Mouse (Mus musculus) limb, embryonic 14.5 days (tissue): ENCODE results near the gene Snrpa1. TPM values are rescaled to one million over a fixed set of nuclear protein-coding genes. Genes with fewer than 3 reads are reported as not detected.

Source experiments
- ATAC-seq: fragments of 200-750 bp; cut with Nextera tagmentation; 2 replicates; pipeline ENCODE4 v1.8.0; 2017; ENCODE audit warnings: low read depth, moderate number of reproducible peaks, moderate TSS enrichment; ENCODE audit not compliant: low FRiP score
- DNase-seq: peaks from one replicate; pipeline ENCODE4 v3.0.0-alpha.2; 2015; ENCODE audit warnings: low spot score
- H3K27ac ChIP-seq: fragments of 300-500 bp; sonication (generic); replicated peaks from 2 replicates; pipeline ENCODE4 v1.5.1; 2014; ENCODE audit warnings: low read depth, mild to moderate bottlenecking, low read length, moderate library complexity, mixed read lengths
- H3K27me3 ChIP-seq: fragments of 300-500 bp; sonication (generic); 2 replicates; pipeline ENCODE4 v1.6.1; 2014; ENCODE audit warnings: low read length, mixed read lengths; ENCODE audit not compliant: control insufficient read depth, insufficient read depth
- H3K36me3 ChIP-seq: fragments of 300-500 bp; sonication (generic); 2 replicates; pipeline ENCODE4 v1.6.1; 2014; ENCODE audit warnings: mild to moderate bottlenecking, low read length, moderate library complexity, mixed read lengths; ENCODE audit not compliant: control insufficient read depth, insufficient read depth
- H3K4me1 ChIP-seq: fragments of 300-500 bp; sonication (generic); 2 replicates; pipeline ENCODE4 v1.6.1; 2014; ENCODE audit warnings: antibody characterized with exemption, low read length, mixed read lengths; ENCODE audit not compliant: control insufficient read depth, insufficient read depth
- H3K4me2 ChIP-seq: fragments of 300-500 bp; sonication (generic); replicated peaks from 2 replicates; pipeline ENCODE4 v1.6.1; 2014; ENCODE audit warnings: low read depth, mild to moderate bottlenecking, low read length, moderate library complexity; ENCODE audit not compliant: severe bottlenecking
- H3K4me3 ChIP-seq: fragments of 300-500 bp; sonication (generic); replicated peaks from 2 replicates; pipeline ENCODE4 v1.5.1; 2014; ENCODE audit warnings: low read length
- H3K9ac ChIP-seq: fragments of 300-500 bp; sonication (generic); 2 replicates; pipeline ENCODE4 v1.6.1; 2014; ENCODE audit warnings: mild to moderate bottlenecking, low read depth, low read length, moderate library complexity; ENCODE audit not compliant: severe bottlenecking
- H3K9me3 ChIP-seq: fragments of 300-500 bp; sonication (generic); 2 replicates; pipeline ENCODE4 v1.6.1; 2016; ENCODE audit warnings: low read length; ENCODE audit not compliant: control insufficient read depth
- POLR2A ChIP-seq: fragments of 200-500 bp; IDR thresholded peaks from 2 replicates; pipeline ENCODE4 v1.8.0; 2012; ENCODE audit warnings: inconsistent platforms, mild to moderate bottlenecking, moderate library complexity, borderline replicate concordance; ENCODE audit not compliant: insufficient read depth, insufficient read length; ENCODE audit errors: extremely low read depth
- WGBS: fragments of 180-500 bp; shearing (Covaris S2); extraction: QIAGEN DNeasy Blood & Tissue Kit; methylation state at CpG from one replicate; pipeline ENCODE4 v1.1.7; 2014; 5-methylcytosine and 5-hydroxymethylcytosine counted together
- polyA plus RNA-seq, 2 experiments: library from polyadenylated mRNA; depleted of rRNA in 1 of 2; stranded (reverse) in 1 of 2; unstranded in 1 of 2; fragments of >200 nt; fragmentation: Nextera tagmentation in 1 of 2; extraction: Ambion mirVana in 1 of 2; gene quantifications; 2 replicates each; pipeline versions ENCODE4 v1.2.1 to v1.2.3; 2012 to 2014

The Snrpa1 gene
- polyA plus RNA-seq (2012; rRNA removed) (62.3 and 78.2 TPM in 2 replicates), polyA plus RNA-seq (2014; fragmentation: Nextera tagmentation; extraction: Ambion mirVana) (151 and 161 TPM in 2 replicates)

GRCm38 (mm10) chr7:66058703-66059102 lies at the start of gene Snrpa1:
Snrpa1 (plus strand) TSS chr7:66059003.
- Histone ChIP-seq H3K4me3 (peak within 1 kb of the TSS; percentile 97), H3K9ac (peak within 1 kb of the TSS; percentile 88; the same call in 1 of the 2 replicates)

GRCm38 (mm10) chr7:66010518-66010917 lies 48.3 kb upstream of the Snrpa1 start:
- peaks cover 20% of the 10 kb centered on the region; the same call in 1 of the 2 replicates for H3K4me1 ChIP-seq
- no peak overlapping the region for H3K9ac ChIP-seq
- no peak for TF ChIP-seq POLR2A
- 48% methylated on average over 6 of the region's 6 CpGs for WGBS
- no peaks in the 10 kb centered on the region for H3K27me3 ChIP-seq
- H3K9me3 ChIP-seq = no peaks in the 10 kb centered on the region
- H3K4me3 ChIP-seq = no peak overlapping the region
- ATAC-seq (no peak), DNase-seq (no peak)
- H3K36me3 ChIP-seq = no peaks in the 10 kb centered on the region
- no peak overlapping the region for H3K27ac ChIP-seq
- no peak overlapping the region for H3K4me2 ChIP-seq

More at GRCm38 (mm10) chr7:66058703-66059102, at the start of gene Snrpa1:
- H3K27ac ChIP-seq = no peak within 1 kb of the TSS
- peaks cover 12% of the 10 kb centered on the region for H3K36me3 ChIP-seq
- no peaks in the 10 kb centered on the region for H3K27me3 ChIP-seq
- no peaks in the 10 kb centered on the region for H3K9me3 ChIP-seq
- H3K4me1 ChIP-seq = peaks cover 14% of the 10 kb centered on the region
- H3K4me2 ChIP-seq = peak within 1 kb of the TSS; percentile 85
- ATAC-seq = no peak
- DNase-seq = no peak
- WGBS = 80% methylated on average over 1 of the region's 1 CpGs
- no peak for TF ChIP-seq POLR2A

GRCm38 (mm10) chr7:66027747-66028146 lies 31.1 kb upstream of the Snrpa1 start:
- TF ChIP-seq POLR2A = no peak
- no peak overlapping the region for H3K4me2 ChIP-seq
- no peaks in the 10 kb centered on the region; the same call in 1 of the 2 replicates for H3K27me3 ChIP-seq
- no peaks in the 10 kb centered on the region for H3K9me3 ChIP-seq
- H3K4me3 ChIP-seq = no peak overlapping the region
- H3K27ac ChIP-seq = no peak overlapping the region
- DNase-seq (no peak), ATAC-seq (no peak)
- no peak overlapping the region for H3K9ac ChIP-seq
- WGBS = 77% methylated on average over 2 of the region's 2 CpGs
- no peaks in the 10 kb centered on the region for H3K36me3 ChIP-seq
- 0 out of 2 replicates have a peak, but pooled peaks cover 7% of the 10 kb centered on the region for H3K4me1 ChIP-seq

GRCm38 (mm10) chr7:66028766-66029512 lies 29.9 kb upstream of the Snrpa1 start:
- ATAC-seq = no peak
- H3K9me3 ChIP-seq = no peaks in the 10 kb centered on the region
- no peak overlapping the region for H3K4me2 ChIP-seq
- H3K27ac ChIP-seq = no peak overlapping the region
- TF ChIP-seq POLR2A = no peak
- H3K9ac ChIP-seq = no peak overlapping the region
- no peaks in the 10 kb centered on the region for H3K36me3 ChIP-seq
- 0 out of 2 replicates have a peak, but pooled peaks cover 7% of the 10 kb centered on the region for H3K4me1 ChIP-seq
- H3K4me3 ChIP-seq = no peak overlapping the region
- no peaks in the 10 kb centered on the region; the same call in 1 of the 2 replicates for H3K27me3 ChIP-seq
- WGBS = 24% methylated on average over 6 of the region's 6 CpGs
- no peak for DNase-seq

GRCm38 (mm10) chr7:66036809-66037208 lies 22.0 kb upstream of the Snrpa1 start:
- H3K36me3 ChIP-seq = no peaks in the 10 kb centered on the region
- no peak for TF ChIP-seq POLR2A
- no peak overlapping the region for H3K4me2 ChIP-seq
- ATAC-seq (no peak), DNase-seq (no peak)
- H3K27me3 ChIP-seq = peaks cover 4% of the 10 kb centered on the region; the same call in 1 of the 2 replicates
- H3K9ac ChIP-seq = no peak overlapping the region
- H3K4me3 ChIP-seq = no peak overlapping the region
- peaks cover 28% of the 10 kb centered on the region for H3K4me1 ChIP-seq
- H3K27ac ChIP-seq = no peak overlapping the region
- H3K9me3 ChIP-seq = no peaks in the 10 kb centered on the region
- WGBS = 56% methylated on average over 8 of the region's 8 CpGs
